Mouse (Mus musculus) erythroid progenitor cell, adult 5-6 weeks (primary cell): ENCODE measurements around the gene Dennd1a. TPM values are rescaled to one million over a fixed set of nuclear protein-coding genes. Genes with fewer than 3 reads are reported as not detected.
"Not testable (repeated sequence)": the region's sequence is repeated elsewhere in the genome, so short reads cannot be mapped to it uniquely, and the experiment has no call there.

Source experiments
- ATAC-seq: replicated peaks from 2 replicates; pipeline ENCODE4 v1.8.0; 2016; ENCODE audit warnings: moderate number of reproducible peaks, mild to moderate bottlenecking, moderate TSS enrichment, inconsistent platforms; ENCODE audit not compliant: poor library complexity, low FRiP score, severe bottlenecking
- total RNA-seq, 2 experiments: library from RNA; stranded (forward) in 1 of 2; stranded (reverse) in 1 of 2; fragments of 150-400 nt in 1 of 2; fragments of 186-747, 209-891 nt in 1 of 2; gene quantifications; 2 replicates each; pipeline versions ENCODE4 v1.2.3 to v1.2.4; 2015 to 2017; ENCODE audit warnings: low replicate concordance in 2 of 2

Gene Dennd1a
- total RNA-seq, 2 experiments from 2014 or later, result 34.8 to 52.1 TPM

GRCm38 (mm10) chr2:37997966-37998365 lies 289.2 kb downstream of the Dennd1a start:
- no peak for ATAC-seq

- no peak for ATAC-seq
These were observed 298.1 kb downstream of the Dennd1a start for GRCm38 (mm10) chr2:37989091-37989490.

GRCm38 (mm10) chr2:37988301-37988700 lies 298.9 kb downstream of the Dennd1a start:
- no peak for ATAC-seq

GRCm38 (mm10) chr2:37985690-37986222 lies 301.4 kb downstream of the Dennd1a start:
- no peak for ATAC-seq

GRCm38 (mm10) chr2:37982714-37983113 lies 304.5 kb downstream of the Dennd1a start:
- ATAC-seq, result no peak

- ATAC-seq, result no peak
These were observed 305.4 kb downstream of the Dennd1a start for GRCm38 (mm10) chr2:37981562-37982403.

DNA sequence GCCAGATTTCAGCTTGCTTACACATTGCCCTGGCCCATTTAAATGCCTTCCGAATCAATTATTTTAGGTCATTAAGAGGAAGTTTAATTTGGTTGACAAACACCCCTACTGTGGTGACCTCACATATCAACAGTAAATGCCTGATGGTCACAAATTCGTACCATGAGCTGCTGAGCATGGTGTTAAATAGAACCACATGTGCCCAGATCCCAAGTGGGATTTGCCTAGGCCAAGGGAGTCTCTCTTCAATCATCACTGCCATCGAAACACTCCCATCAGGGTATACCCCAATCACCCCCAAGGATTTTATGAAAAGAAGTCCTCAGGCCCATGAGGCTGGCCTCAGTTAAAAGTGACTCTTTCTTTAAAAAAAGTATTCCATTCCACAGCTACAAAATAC lies 313.0 kb downstream of the Dennd1a start:
- no peak for ATAC-seq

- ATAC-seq, result no peak
These were observed 314.6 kb downstream of the Dennd1a start for GRCm38 (mm10) chr2:37972621-37973020.

GRCm38 (mm10) chr2:37971726-37972125 lies 315.5 kb downstream of the Dennd1a start:
- no peak for ATAC-seq

GRCm38 (mm10) chr2:37969713-37970485 lies 317.3 kb downstream of the Dennd1a start:
- ATAC-seq, result no peak

DNA sequence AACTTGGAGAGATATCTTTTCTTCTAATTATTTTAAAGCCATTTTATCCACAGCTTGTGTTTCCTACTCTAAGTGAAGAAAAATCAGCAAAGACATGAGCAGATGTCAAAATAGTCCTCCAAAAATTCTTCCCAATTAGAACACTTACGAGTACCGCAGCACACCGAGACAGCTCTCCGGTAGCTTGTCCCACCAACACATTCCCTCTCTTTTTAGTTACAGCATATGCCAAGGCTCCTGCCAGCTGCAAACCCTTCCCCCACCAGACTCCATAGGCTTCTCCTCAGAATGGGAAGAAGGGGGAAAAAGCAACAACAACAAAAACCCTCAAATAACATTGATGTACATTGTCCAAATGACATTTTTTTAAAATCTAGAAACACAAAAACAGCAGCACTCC lies 322.7 kb downstream of the Dennd1a start:
- no peak for ATAC-seq

DNA sequence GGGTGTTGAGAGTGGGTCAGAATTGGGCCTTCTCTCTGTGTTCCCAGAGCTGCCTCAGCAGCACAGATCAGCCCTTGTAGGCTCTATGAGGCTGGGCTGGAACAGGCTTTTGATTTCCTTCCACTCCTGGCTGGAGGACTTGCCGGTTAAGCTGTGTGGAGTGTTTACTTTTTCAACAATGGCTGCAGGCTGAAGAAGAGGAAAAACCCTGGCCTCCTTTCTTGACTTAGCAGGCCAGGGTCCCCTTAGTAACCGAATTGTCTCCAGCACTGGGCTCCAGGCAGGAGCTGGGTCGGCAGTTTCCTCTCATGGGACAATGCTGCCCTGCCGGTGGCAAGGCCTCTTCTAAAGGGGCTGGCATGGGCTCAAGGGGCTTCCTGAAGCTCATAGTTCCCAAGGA lies 323.8 kb downstream of the Dennd1a start:
- no peak for ATAC-seq

- ATAC-seq, result no peak
These were observed 338.8 kb downstream of the Dennd1a start for GRCm38 (mm10) chr2:37948424-37948823.

- no peak for ATAC-seq
These were observed 341.4 kb downstream of the Dennd1a start for GRCm38 (mm10) chr2:37945598-37946336.

- no peak for ATAC-seq
These were observed 344.3 kb downstream of the Dennd1a start for GRCm38 (mm10) chr2:37942906-37943305.

- no peak for ATAC-seq
These were observed 345.4 kb downstream of the Dennd1a start for GRCm38 (mm10) chr2:37941741-37942140.

DNA sequence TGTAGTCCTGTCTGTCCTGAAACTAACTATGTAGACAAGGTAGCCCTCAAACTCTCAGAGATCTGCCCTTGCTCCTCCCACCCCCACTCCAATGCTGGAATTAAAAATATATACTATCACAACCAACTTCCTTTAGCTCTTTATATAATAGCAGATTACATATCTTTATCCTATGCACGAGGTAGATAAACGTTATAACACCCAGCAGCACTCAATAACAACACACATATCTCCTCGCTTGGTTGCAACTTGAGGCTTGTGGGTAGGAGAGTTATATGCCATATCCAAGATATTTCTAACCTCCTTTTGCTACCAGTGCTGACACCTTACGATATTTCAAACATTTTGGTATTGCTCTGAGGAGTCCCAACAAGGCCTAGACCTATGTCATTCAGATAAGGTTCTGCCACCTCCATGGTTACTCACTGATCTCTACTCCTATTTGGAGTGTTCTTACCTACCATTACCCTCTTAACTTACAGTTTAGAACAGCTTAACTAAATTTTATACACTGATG lies 346.3 kb downstream of the Dennd1a start:
- no peak for ATAC-seq

- no peak for ATAC-seq
These were observed 347.2 kb downstream of the Dennd1a start for GRCm38 (mm10) chr2:37939997-37940396.

DNA sequence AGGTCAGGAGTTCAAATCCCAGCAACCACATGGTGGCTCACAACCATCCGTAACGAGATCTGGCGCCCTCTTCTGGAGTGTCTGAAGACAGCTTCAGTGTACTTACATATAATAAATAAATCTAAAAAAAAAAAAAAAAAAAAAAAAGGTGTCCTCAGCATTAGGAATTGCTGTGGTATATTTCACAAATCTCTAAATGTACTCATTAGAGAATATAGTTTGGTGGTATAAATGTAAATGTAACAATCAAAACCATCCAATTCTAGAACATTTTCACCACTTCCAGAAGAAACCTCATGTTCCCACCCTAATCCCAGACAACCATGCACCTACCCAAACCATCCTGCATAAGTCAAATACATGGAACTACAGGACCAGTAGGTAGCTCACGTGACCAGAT lies 350.3 kb downstream of the Dennd1a start:
- not testable (repeated sequence) for ATAC-seq

DNA sequence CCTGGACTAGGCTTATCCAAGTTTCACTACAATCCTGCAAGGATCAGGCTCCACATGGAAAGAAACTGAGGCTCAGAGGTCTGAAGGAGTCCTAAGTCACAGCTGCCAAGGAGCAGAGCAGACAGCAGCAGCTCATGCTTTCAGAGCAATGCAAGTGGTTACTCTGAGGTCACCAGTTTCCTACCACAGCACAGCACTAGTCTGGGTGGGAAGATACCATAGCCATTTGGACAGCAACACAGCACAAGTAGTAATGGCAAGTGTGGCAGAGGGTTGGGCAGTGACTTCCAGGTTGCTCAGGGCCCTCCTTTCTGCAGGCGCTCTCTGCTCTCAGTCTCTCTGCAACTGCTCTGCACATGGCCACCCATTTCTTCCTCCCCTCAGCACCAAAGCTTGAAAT lies 354.9 kb downstream of the Dennd1a start:
- 0 out of 2 replicates have a peak, but pooled peaks have one; percentile 14 for ATAC-seq
